Mouse (Mus musculus) megakaryocyte, embryonic 14.5 days (primary cell): Measurements from ENCODE around the gene Gif.

Experiments used
- FLI1 ChIP-seq: IDR thresholded peaks from 2 replicates; pipeline ENCODE4 v1.6.1; 2012; ENCODE audit warnings: low read length, inconsistent platforms, mixed read lengths
- GATA1 ChIP-seq: IDR thresholded peaks from 3 replicates; pipeline ENCODE4 v1.6.1; 2012; ENCODE audit warnings: mixed read lengths, low read length, inconsistent platforms, borderline replicate concordance

GRCm38 (mm10) chr19:11810003-11810758 is 62.8 kb downstream of the Gif start:
- TF ChIP-seq GATA1 = no peak
- no peak for TF ChIP-seq FLI1
